8 mouse cellular contexts compared by ENCODE assay signal in the genomic region with DNA sequence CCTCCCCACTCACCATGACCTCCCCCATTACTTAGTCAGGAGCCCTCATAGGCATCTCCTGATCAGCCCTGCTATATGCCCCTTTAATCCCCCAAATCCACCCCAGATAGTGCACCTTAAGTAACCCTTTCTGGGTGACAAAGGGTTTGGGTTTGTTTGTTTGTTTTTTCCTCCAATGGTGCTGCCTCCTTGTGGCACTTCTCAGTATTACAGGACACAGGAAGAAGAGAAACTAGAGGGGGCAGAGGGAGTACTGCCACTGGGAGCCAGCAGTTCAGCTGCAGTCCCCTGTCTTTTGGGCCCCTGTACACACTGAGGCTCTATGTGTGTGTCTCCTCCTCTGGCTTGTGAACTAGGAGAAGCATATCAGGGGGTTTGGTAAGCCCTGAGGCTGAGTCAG. TPM values are rescaled to one million over a fixed set of nuclear protein-coding genes. Genes with fewer than 3 reads are reported as not detected.
A peak's percentile ranks its signal among the peaks of the same experiment; 100 is the strongest.
DNase-seq lines count a peak whose midpoint lies in the region; ATAC-seq and TF ChIP-seq lines count a peak whose summit lies in the region.
"Had no signal": no experiment of that assay in that cellular context is flagged by ENCODE, and none has a peak within 500 bp of the region (broad histone marks: within the 10 kb centered on the region; RNA-seq: fewer than 3 reads in every experiment).

No protein-coding gene starts in this region.

- DNase-seq in kidney, adult 18-20 months = peak; percentile 19
- DNase-seq in 3T3-L1 (ENCODE audit: low read depth, low spot score) = peak; percentile 5
- DNase-seq in CD4-positive, CD25-positive, alpha-beta regulatory T cell, adult 2 months (ENCODE audit: low read depth, low spot score) = peak; percentile 73
- DNase-seq in hindbrain, postnatal 0 days (ENCODE audit: low spot score) = no peak
- no peak for DNase-seq in cerebellum, adult 9-11 months

- TF ChIP-seq CTCF in hindbrain, postnatal 0 days (IDR thresholded peaks at IDR 0.05; ENCODE audit: low read depth) = peak; percentile 60

- no peak overlapping the region for H3K27ac ChIP-seq in kidney, embryonic 16.5 days (ENCODE audit: low read length)
- no peak overlapping the region; the same call in 1 of the 2 replicates for H3K27ac ChIP-seq in hindbrain, postnatal 0 days
- no peak overlapping the region for H3K27ac ChIP-seq in midbrain, embryonic 16.5 days (ENCODE audit: low read length)
- H3K27ac ChIP-seq: limb, embryonic 13.5 days had no signal

- H3K27me3 ChIP-seq in kidney, embryonic 16.5 days (ENCODE audit: insufficient read depth, low read length) = no peaks in the 10 kb centered on the region
- H3K27me3 ChIP-seq in hindbrain, postnatal 0 days (ENCODE audit: insufficient read depth, low read length) = no peaks in the 10 kb centered on the region
- H3K27me3 ChIP-seq in midbrain, embryonic 16.5 days (ENCODE audit: control insufficient read depth, insufficient read depth, low read depth, low read length) = no peaks in the 10 kb centered on the region
- H3K27me3 ChIP-seq: limb, embryonic 13.5 days had no signal

- H3K9ac ChIP-seq in kidney, embryonic 16.5 days (replicated peaks; ENCODE audit: low read length) = no peak overlapping the region
- no peak overlapping the region for H3K9ac ChIP-seq in hindbrain, postnatal 0 days (replicated peaks; ENCODE audit: low read length)
- H3K9ac ChIP-seq in midbrain, embryonic 16.5 days (ENCODE audit: low read depth, low read length) = no peak overlapping the region
- H3K9ac ChIP-seq: limb, embryonic 13.5 days had no signal

- H3K36me3 ChIP-seq in kidney, embryonic 16.5 days (ENCODE audit: insufficient read depth, low read length) = no peaks in the 10 kb centered on the region
- no peaks in the 10 kb centered on the region for H3K36me3 ChIP-seq in hindbrain, postnatal 0 days (ENCODE audit: insufficient read depth, low read length)
- H3K36me3 ChIP-seq in midbrain, embryonic 16.5 days (ENCODE audit: control insufficient read depth, insufficient read depth, low read length) = no peaks in the 10 kb centered on the region
- H3K36me3 ChIP-seq: limb, embryonic 13.5 days had no signal

- no peak for ATAC-seq in kidney, embryonic 16.5 days (ENCODE audit: low FRiP score, low TSS enrichment)
- ATAC-seq in hindbrain, postnatal 0 days = no peak
- no peak for ATAC-seq in midbrain, embryonic 16.5 days

- H3K9me3 ChIP-seq in kidney, embryonic 16.5 days (ENCODE audit: low read length) = no peaks in the 10 kb centered on the region
- H3K9me3 ChIP-seq in hindbrain, postnatal 0 days (ENCODE audit: low read length) = no peaks in the 10 kb centered on the region
- H3K9me3 ChIP-seq in midbrain, embryonic 16.5 days (replicated peaks; ENCODE audit: control insufficient read depth, low read length, poor library complexity, severe bottlenecking) = no peaks in the 10 kb centered on the region
- H3K9me3 ChIP-seq: limb, embryonic 13.5 days had no signal

- H3K4me2 ChIP-seq in kidney, embryonic 16.5 days (replicated peaks; ENCODE audit: low read depth, low read length) = no peak overlapping the region
- no peak overlapping the region for H3K4me2 ChIP-seq in hindbrain, postnatal 0 days (ENCODE audit: low read depth, low read length)
- no peak overlapping the region for H3K4me2 ChIP-seq in midbrain, embryonic 16.5 days (ENCODE audit: low read length)
- H3K4me2 ChIP-seq: limb, embryonic 13.5 days had no signal

- H3K4me3 ChIP-seq in kidney, embryonic 16.5 days (ENCODE audit: low read length) = no peak overlapping the region
- no peak overlapping the region for H3K4me3 ChIP-seq in hindbrain, postnatal 0 days (ENCODE audit: low read length)
- H3K4me3 ChIP-seq in midbrain, embryonic 16.5 days (ENCODE audit: low read depth, low read length) = no peak overlapping the region
- H3K4me3 ChIP-seq: limb, embryonic 13.5 days had no signal

- 0 out of 2 replicates have a peak, but pooled peaks cover 3% of the 10 kb centered on the region for H3K4me1 ChIP-seq in kidney, embryonic 16.5 days (ENCODE audit: insufficient read depth, low read length)
- H3K4me1 ChIP-seq in hindbrain, postnatal 0 days (ENCODE audit: insufficient read depth, low read length) = peaks cover 9% of the 10 kb centered on the region
- H3K4me1 ChIP-seq in midbrain, embryonic 16.5 days (ENCODE audit: control insufficient read depth, insufficient read depth, low read length) = peaks cover 21% of the 10 kb centered on the region

RNA-seq across cellular contexts. Expression of a gene that starts 51.5 kb away (rescaled TPM):
- 7.2 and 8.8 TPM in 2 replicates for polyA plus RNA-seq in kidney, embryonic 16.5 days (2015; fragmentation: Nextera tagmentation; extraction: Ambion mirVana)
- total RNA-seq in hindbrain, postnatal 0 days (2014; rRNA removed) = 67.1 and 77.1 TPM in 2 replicates
- polyA plus RNA-seq in hindbrain, postnatal 0 days (2015; fragmentation: Nextera tagmentation; extraction: Ambion mirVana) = 52.2 and 55.5 TPM in 2 replicates
- 68.5 and 72.1 TPM in 2 replicates for polyA plus RNA-seq in midbrain, embryonic 16.5 days (2015; fragmentation: Nextera tagmentation; extraction: Ambion mirVana)

Comparison
In these comparisons a context has a peak if more than half of its experiments do, and no peak if none do; other contexts are left out.
1. DNase-seq: peak in kidney, adult 18-20 months (single experiment), 3T3-L1 (single experiment) and CD4-positive, CD25-positive, alpha-beta regulatory T cell, adult 2 months (single experiment); none in hindbrain, postnatal 0 days (single experiment) and cerebellum, adult 9-11 months (single experiment).